8 mouse cellular contexts compared by ENCODE assay signal in genomic region chr11:118470234-118470966, GRCm38 (mm10). TPM values are rescaled to one million over a fixed set of nuclear protein-coding genes. Genes with fewer than 3 reads are reported as not detected.
DNase-seq lines count a peak whose midpoint lies in the region; ATAC-seq and TF ChIP-seq lines count a peak whose summit lies in the region.

No protein-coding gene starts in this region.

- no peaks in the 10 kb centered on the region for H3K9me3 ChIP-seq in embryonic facial prominence, embryonic 12.5 days
- no peaks in the 10 kb centered on the region for H3K9me3 ChIP-seq in intestine, postnatal 0 days (ENCODE audit: control insufficient read depth)
- no peaks in the 10 kb centered on the region for H3K9me3 ChIP-seq in midbrain, embryonic 14.5 days (ENCODE audit: control insufficient read depth, low read length)

- 0 out of 2 replicates have a peak, but pooled peaks have one; percentile 15 for ATAC-seq in embryonic facial prominence, embryonic 12.5 days (ENCODE audit: insufficient number of reproducible peaks, insufficient read depth, low FRiP score, low TSS enrichment)
- peak; percentile 80 for ATAC-seq in intestine, postnatal 0 days
- no peak for ATAC-seq in midbrain, embryonic 14.5 days (ENCODE audit: low FRiP score, low TSS enrichment)

- no peaks in the 10 kb centered on the region for H3K27me3 ChIP-seq in embryonic facial prominence, embryonic 12.5 days
- H3K27me3 ChIP-seq in intestine, postnatal 0 days (replicated peaks; ENCODE audit: control insufficient read depth, insufficient read depth, low read length), result no peaks in the 10 kb centered on the region
- H3K27me3 ChIP-seq in midbrain, embryonic 14.5 days (ENCODE audit: control insufficient read depth, insufficient read depth, low read length), result no peaks in the 10 kb centered on the region

- WGBS in embryonic facial prominence, embryonic 12.5 days, result 31% methylated on average over 12 of the region's 12 CpGs
- WGBS in intestine, postnatal 0 days, result 4% methylated on average over 12 of the region's 12 CpGs
- WGBS in midbrain, embryonic 14.5 days, result 24% methylated on average over 12 of the region's 12 CpGs

- no peaks in the 10 kb centered on the region for H3K36me3 ChIP-seq in embryonic facial prominence, embryonic 12.5 days
- H3K36me3 ChIP-seq in intestine, postnatal 0 days (ENCODE audit: control insufficient read depth, insufficient read depth), result no peaks in the 10 kb centered on the region
- H3K36me3 ChIP-seq in midbrain, embryonic 14.5 days (ENCODE audit: control insufficient read depth, insufficient read depth, low read length), result no peaks in the 10 kb centered on the region

- peak; percentile 93 for DNase-seq in heart, adult 11 months
- no peak for DNase-seq in heart, postnatal 25 days (ENCODE audit: low spot score)
- peak; percentile 43 for DNase-seq in midbrain, embryonic 14.5 days
- DNase-seq in thymus, postnatal 36 days, result peak; percentile 73 to 86
- no peak for DNase-seq in layer of hippocampus, postnatal 14 days (ENCODE audit: low spot score in 2 of 2)
- DNase-seq in kidney, adult 11 months, result no peak

- 0 out of 2 replicates have a peak overlapping the region, but pooled peaks have one; percentile 2 for H3K9ac ChIP-seq in embryonic facial prominence, embryonic 12.5 days
- peak overlapping the region; percentile 43; the same call in 1 of the 2 replicates for H3K9ac ChIP-seq in intestine, postnatal 0 days (ENCODE audit: low read depth, low read length)
- no peak overlapping the region for H3K9ac ChIP-seq in midbrain, embryonic 14.5 days (replicated peaks; ENCODE audit: low read length)

- TF ChIP-seq CTCF in intestine, postnatal 0 days (IDR thresholded peaks at IDR 0.05; ENCODE audit: low read depth), result no peak

- intact Hi-C loops in heart, postnatal 25 days (cut with DNase I), result no loop called here

- no peak overlapping the region for H3K4me2 ChIP-seq in embryonic facial prominence, embryonic 12.5 days (replicated peaks)
- peak overlapping the region; percentile 58 for H3K4me2 ChIP-seq in intestine, postnatal 0 days (replicated peaks; ENCODE audit: low read depth)
- H3K4me2 ChIP-seq in midbrain, embryonic 14.5 days (ENCODE audit: low read length), result no peak overlapping the region

- no peak overlapping the region for H3K4me3 ChIP-seq in embryonic facial prominence, embryonic 12.5 days
- H3K4me3 ChIP-seq in intestine, postnatal 0 days (ENCODE audit: low read depth, low read length), result no peak overlapping the region
- no peak overlapping the region for H3K4me3 ChIP-seq in midbrain, embryonic 14.5 days (replicated peaks; ENCODE audit: low read depth, low read length)

- H3K4me1 ChIP-seq in embryonic facial prominence, embryonic 12.5 days, result peaks cover 16% of the 10 kb centered on the region; the same call in 1 of the 2 replicates
- H3K4me1 ChIP-seq in intestine, postnatal 0 days (replicated peaks; ENCODE audit: control insufficient read depth, insufficient read depth, low read length), result peaks cover 6% of the 10 kb centered on the region; the same call in 1 of the 2 replicates
- H3K4me1 ChIP-seq in midbrain, embryonic 14.5 days (ENCODE audit: control insufficient read depth, insufficient read depth, low read length), result 0 out of 2 replicates have a peak, but pooled peaks cover 4% of the 10 kb centered on the region

- peak overlapping the region; percentile 12; the same call in 1 of the 2 replicates for H3K27ac ChIP-seq in embryonic facial prominence, embryonic 12.5 days
- peak overlapping the region; percentile 96 for H3K27ac ChIP-seq in intestine, postnatal 0 days (ENCODE audit: low read depth, low read length)
- peak overlapping the region; percentile 60 for H3K27ac ChIP-seq in midbrain, embryonic 14.5 days (replicated peaks; ENCODE audit: low read depth, low read length)

RNA-seq across cellular contexts. Expression of gene Engase, which starts 6.2 kb away (rescaled TPM):
- 1 to 10 TPM; 5.7 to 6.3 TPM for total RNA-seq in heart, postnatal 25 days (2021)
- 7.1 and 8.9 TPM in 2 replicates for polyA plus RNA-seq in embryonic facial prominence, embryonic 12.5 days (2016; fragmentation: Nextera tagmentation; extraction: Ambion mirVana)
- 11.3 and 11.7 TPM in 2 replicates for polyA plus RNA-seq in intestine, postnatal 0 days (2015; fragmentation: Nextera tagmentation; extraction: Ambion mirVana)
- polyA plus RNA-seq in midbrain, embryonic 14.5 days (2014; fragmentation: Nextera tagmentation; extraction: Ambion mirVana), result 2.6 and 4.2 TPM in 2 replicates
- 10 to 100 TPM; 14.7 to 18.4 TPM for total RNA-seq in layer of hippocampus, postnatal 14 days (2021)

RNA-seq across cellular contexts. Expression of gene C1qtnf1, which starts 42.4 kb away (rescaled TPM):
- total RNA-seq in heart, postnatal 25 days (2021), result 10 to 100 TPM; 17.7 to 31.0 TPM
- 5.7 and 6.7 TPM in 2 replicates for polyA plus RNA-seq in embryonic facial prominence, embryonic 12.5 days (2016; fragmentation: Nextera tagmentation; extraction: Ambion mirVana)
- polyA plus RNA-seq in intestine, postnatal 0 days (2015; fragmentation: Nextera tagmentation; extraction: Ambion mirVana), result 5.2 and 6.1 TPM in 2 replicates
- 1.4 and 3.8 TPM in 2 replicates for polyA plus RNA-seq in midbrain, embryonic 14.5 days (2014; fragmentation: Nextera tagmentation; extraction: Ambion mirVana)
- total RNA-seq in layer of hippocampus, postnatal 14 days (2021), result 1 to 10 TPM; 3.9 to 5.3 TPM

RNA-seq across cellular contexts. Expression of gene Cant1, which starts 51.5 kb away (rescaled TPM):
- 10 to 100 TPM; 16.0 to 17.2 TPM for total RNA-seq in heart, postnatal 25 days (2021)
- 33.4 and 35.5 TPM in 2 replicates for polyA plus RNA-seq in embryonic facial prominence, embryonic 12.5 days (2016; fragmentation: Nextera tagmentation; extraction: Ambion mirVana)
- 35.0 and 36.1 TPM in 2 replicates for polyA plus RNA-seq in intestine, postnatal 0 days (2015; fragmentation: Nextera tagmentation; extraction: Ambion mirVana)
- polyA plus RNA-seq in midbrain, embryonic 14.5 days (2014; fragmentation: Nextera tagmentation; extraction: Ambion mirVana), result 24.9 and 27.5 TPM in 2 replicates
- 10 to 100 TPM; 37.0 to 40.6 TPM for total RNA-seq in layer of hippocampus, postnatal 14 days (2021)

Comparison
In these comparisons a context has a peak if more than half of its experiments do, and no peak if none do; other contexts are left out.
1. DNase-seq: peak in heart, adult 11 months (single experiment), midbrain, embryonic 14.5 days (single experiment) and thymus, postnatal 36 days (2 of 2); none in heart, postnatal 25 days (single experiment), layer of hippocampus, postnatal 14 days (0 of 2) and kidney, adult 11 months (single experiment).
2. H3K27ac ChIP-seq: peak in every context shown above with its lines; median percentile 96 in intestine, postnatal 0 days; 60 in midbrain, embryonic 14.5 days; 12 in embryonic facial prominence, embryonic 12.5 days.